Mouse (Mus musculus) testis, adult 2 months (tissue): ENCODE results near the gene Nol12.

Experiments
- CTCF ChIP-seq: fragments of 200-500 bp; IDR thresholded peaks from 2 replicates; pipeline ENCODE4 v1.5.1; 2012; ENCODE audit warnings: low read depth, mild to moderate bottlenecking, inconsistent platforms, low read length, moderate library complexity; ENCODE audit not compliant: control insufficient read depth, insufficient read depth, insufficient replicate concordance
- POLR2A ChIP-seq: fragments of 200-500 bp; IDR thresholded peaks from 2 replicates; pipeline ENCODE4 v1.6.1; 2012; ENCODE audit warnings: low read depth, mild to moderate bottlenecking, inconsistent platforms, low read length, moderate library complexity; ENCODE audit not compliant: control insufficient read depth

GRCm38 (mm10) chr15:78892440-78892839 is 42.3 kb upstream of the Nol12 start:
- TF ChIP-seq POLR2A, result no peak
- TF ChIP-seq CTCF, result no peak
